Mouse (Mus musculus) C2C12 (cell line): ENCODE data around the gene Kiss1r.

Source experiments
- CTCF ChIP-seq: IDR thresholded peaks from one replicate; pipeline ENCODE4 v1.5.1; 2011; ENCODE audit not compliant: control insufficient read depth, insufficient read depth, insufficient read length
- MAX ChIP-seq: IDR thresholded peaks from one replicate; pipeline ENCODE4 v1.6.1; 2011; ENCODE audit warnings: mild to moderate bottlenecking, control low read depth
- MYOG ChIP-seq: IDR thresholded peaks from one replicate; pipeline ENCODE4 v1.6.1; 2011; ENCODE audit not compliant: control insufficient read depth, insufficient read length; ENCODE audit errors: extremely low read depth
- USF1 ChIP-seq: IDR thresholded peaks from one replicate; pipeline ENCODE4 v1.6.1; 2011; ENCODE audit warnings: low read depth, mild to moderate bottlenecking, control low read depth, moderate library complexity

DNA sequence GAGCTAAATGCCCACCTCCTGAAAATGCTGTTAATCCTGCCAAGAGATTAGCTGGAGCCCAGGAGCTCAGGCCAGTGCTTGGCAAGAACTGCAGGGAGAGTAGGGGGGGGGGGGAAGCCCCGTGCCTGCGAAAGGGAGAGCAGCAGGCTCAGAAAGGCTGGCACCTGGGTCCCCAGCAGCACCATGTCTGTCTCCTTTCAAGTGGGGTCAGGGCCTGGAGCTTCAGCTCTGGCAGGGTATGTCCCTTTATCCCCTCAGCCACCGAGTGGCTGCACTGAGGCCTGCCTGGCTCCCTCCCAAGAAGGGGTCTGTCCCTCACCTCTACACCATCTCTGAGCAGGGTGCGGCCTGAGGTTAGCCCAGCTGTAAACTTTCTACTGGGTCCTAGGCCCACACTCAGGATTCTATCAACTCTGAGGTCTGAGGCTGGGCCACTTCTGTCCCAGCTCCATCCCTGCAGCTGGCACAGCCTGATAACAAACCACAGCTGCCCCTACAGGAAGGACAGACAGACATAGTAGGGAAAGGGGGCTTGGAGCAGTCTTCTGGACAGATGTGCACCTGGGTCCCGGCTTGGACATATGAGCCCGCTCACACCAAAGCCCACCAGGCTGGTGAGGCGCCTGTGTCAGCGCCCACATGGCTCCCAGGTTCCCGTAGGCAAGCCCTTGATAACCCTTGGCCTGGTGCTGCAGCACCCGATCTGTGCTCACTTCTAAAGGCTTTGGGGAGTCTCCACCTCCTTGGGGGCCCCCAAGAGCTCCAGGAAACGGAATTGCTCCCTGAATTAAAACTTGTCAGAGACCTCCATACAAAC is 2.4 kb upstream of the Kiss1r start:
- TF ChIP-seq CTCF, result no peak
- TF ChIP-seq USF1, result no peak
- no peak for TF ChIP-seq MYOG
- TF ChIP-seq MAX, result no peak
